Mouse (Mus musculus) hindbrain, embryonic 12.5 days (tissue): ENCODE measurements around the gene Inpp4a. TPM values are rescaled to one million over a fixed set of nuclear protein-coding genes. Genes with fewer than 3 reads are reported as not detected.

ENCODE experiments used
- ATAC-seq: fragments of 200-750 bp; cut with Nextera tagmentation; 2 replicates; pipeline ENCODE4 v1.8.0; 2017; ENCODE audit warnings: moderate TSS enrichment; ENCODE audit not compliant: low FRiP score
- H3K27ac ChIP-seq: fragments of 300-500 bp; sonication (generic); 2 replicates; pipeline ENCODE4 v1.5.1; 2016; ENCODE audit warnings: mild to moderate bottlenecking
- H3K27me3 ChIP-seq: fragments of 300-500 bp; sonication (generic); 2 replicates; pipeline ENCODE4 v1.6.1; 2016; ENCODE audit warnings: mild to moderate bottlenecking
- H3K36me3 ChIP-seq: fragments of 300-500 bp; sonication (generic); 2 replicates; pipeline ENCODE4 v1.6.1; 2016; ENCODE audit warnings: mild to moderate bottlenecking
- H3K4me1 ChIP-seq: fragments of 300-500 bp; sonication (generic); 2 replicates; pipeline ENCODE4 v1.6.1; 2016
- H3K4me2 ChIP-seq: fragments of 300-500 bp; sonication (generic); replicated peaks from 2 replicates; pipeline ENCODE4 v1.6.1; 2016; ENCODE audit warnings: mild to moderate bottlenecking
- H3K4me3 ChIP-seq: fragments of 300-500 bp; sonication (generic); 2 replicates; pipeline ENCODE4 v1.5.1; 2016; ENCODE audit warnings: mild to moderate bottlenecking
- H3K9ac ChIP-seq: fragments of 300-500 bp; sonication (generic); 2 replicates; pipeline ENCODE4 v1.6.1; 2016; ENCODE audit warnings: mild to moderate bottlenecking, moderate library complexity
- H3K9me3 ChIP-seq: fragments of 300-500 bp; sonication (generic); replicated peaks from 2 replicates; pipeline ENCODE4 v1.6.1; 2016; ENCODE audit warnings: mild to moderate bottlenecking
- WGBS: fragments of 180-500 bp; shearing (Covaris S2); methylation state at CpG from one replicate; pipeline ENCODE4 v1.1.7; 2016; 5-methylcytosine and 5-hydroxymethylcytosine counted together
- polyA plus RNA-seq: library from polyadenylated mRNA; unstranded; fragments of >200 nt; fragmentation: Nextera tagmentation; extraction: Ambion mirVana; gene quantifications from 2 replicates; pipeline ENCODE4 v1.2.1, GENCODE M21; 2016

The Inpp4a gene
- polyA plus RNA-seq, 1 experiment from 2014 or later, result 33.7 TPM

DNA sequence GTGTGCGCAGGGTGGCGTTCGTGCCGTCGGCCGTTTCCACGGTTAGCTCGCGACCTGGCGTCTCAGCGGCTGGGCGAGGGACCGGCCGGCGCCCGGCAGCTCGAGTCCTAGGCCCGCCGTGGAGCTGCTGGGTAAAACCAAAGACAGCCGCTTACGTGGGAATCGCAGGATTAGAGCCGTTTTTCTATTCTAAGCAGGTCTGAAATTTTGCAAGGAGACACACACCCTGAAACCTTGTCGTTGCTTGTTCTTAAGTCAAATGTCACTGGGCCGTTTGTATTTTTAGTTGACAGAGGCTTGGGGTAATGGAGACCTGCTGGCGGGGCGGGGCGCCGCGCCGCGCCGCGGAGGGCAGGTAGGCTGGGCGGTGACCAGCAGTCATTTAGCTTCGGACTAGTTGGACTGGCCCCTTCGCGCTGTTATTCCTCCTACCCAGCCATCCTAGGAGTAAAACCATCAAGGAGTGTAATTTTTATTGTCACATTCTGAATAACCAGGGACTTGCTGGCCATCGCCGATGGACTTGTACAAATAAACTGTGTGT, 130.7 kb downstream of the Inpp4a start:
- Histone ChIP-seq H3K27me3 (no peaks in the 10 kb centered on the region), H3K4me1 (peaks cover 22% of the 10 kb centered on the region), H3K9ac (peak overlapping the region; percentile 84), H3K9me3 (no peaks in the 10 kb centered on the region), H3K4me2 (peak overlapping the region; percentile 62), H3K4me3 (peak overlapping the region; percentile 91), H3K36me3 (peaks cover 36% of the 10 kb centered on the region), H3K27ac (peak overlapping the region; percentile 73)
- peak; percentile 33 for ATAC-seq
- 2% methylated on average over 40 of the region's 40 CpGs for WGBS

- Histone ChIP-seq H3K9ac (no peak overlapping the region), H3K4me1 (peaks cover 7% of the 10 kb centered on the region), H3K27ac (no peak overlapping the region), H3K9me3 (no peaks in the 10 kb centered on the region), H3K4me2 (no peak overlapping the region), H3K36me3 (peaks cover 65% of the 10 kb centered on the region), H3K4me3 (no peak overlapping the region), H3K27me3 (no peaks in the 10 kb centered on the region)
- ATAC-seq, result no peak
- 88% methylated on average over 3 of the region's 3 CpGs for WGBS
Measured at GRCm38 (mm10) chr1:37436419-37436818, 136.8 kb downstream of the Inpp4a start.

DNA sequence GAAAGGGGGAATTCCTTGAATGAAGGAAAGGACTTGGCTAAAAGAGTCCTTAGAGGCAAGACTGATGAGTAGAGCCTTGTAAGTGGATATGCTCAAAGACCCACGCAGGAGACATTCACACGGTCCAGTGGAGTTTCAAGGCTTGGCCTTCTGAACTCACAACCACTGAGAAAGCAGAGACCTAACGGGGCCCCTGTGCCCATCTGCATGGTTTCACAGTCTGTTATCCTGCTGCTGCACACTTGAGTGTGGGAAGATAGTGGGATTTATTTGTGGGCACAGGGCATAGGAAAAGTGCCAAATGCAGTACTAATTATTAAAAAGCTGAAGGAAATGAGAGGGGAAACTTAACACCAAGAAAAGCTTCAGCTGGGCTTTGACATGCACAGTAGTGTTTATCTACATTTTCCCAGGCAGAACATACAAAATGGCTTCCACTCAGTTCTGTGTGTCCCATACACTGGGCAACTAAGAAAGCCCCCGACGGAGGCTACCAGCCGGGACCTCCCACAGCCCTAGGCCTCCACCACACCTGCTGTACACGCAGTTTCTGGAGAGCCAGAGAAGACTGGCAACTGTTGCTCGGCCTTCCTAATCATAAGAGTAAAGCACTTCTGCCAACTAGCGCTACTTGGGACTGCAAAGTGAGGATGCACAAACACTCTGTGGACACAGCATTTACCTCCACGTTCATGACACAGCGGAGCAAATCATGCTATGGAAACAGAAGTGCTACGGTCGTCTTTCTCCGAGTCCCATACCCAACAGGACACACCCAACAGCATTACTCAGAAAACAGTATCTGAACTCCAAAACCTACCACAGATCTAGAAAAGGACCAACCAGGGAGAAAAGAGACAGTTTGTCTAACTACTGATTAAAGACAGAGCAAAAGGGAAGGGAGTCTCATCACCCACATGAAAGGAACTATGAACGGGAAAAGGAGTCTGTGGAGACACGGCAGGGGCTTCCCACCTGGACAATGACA, 143.5 kb downstream of the Inpp4a start:
- H3K4me1 ChIP-seq, result no peaks in the 10 kb centered on the region
- no peak for ATAC-seq
- no peaks in the 10 kb centered on the region for H3K9me3 ChIP-seq
- H3K27ac ChIP-seq, result no peak overlapping the region
- 93% methylated on average over 16 of the region's 16 CpGs for WGBS
- H3K36me3 ChIP-seq, result peaks cover 33% of the 10 kb centered on the region
- H3K4me2 ChIP-seq, result no peak overlapping the region
- no peaks in the 10 kb centered on the region for H3K27me3 ChIP-seq
- no peak overlapping the region for H3K4me3 ChIP-seq
- no peak overlapping the region for H3K9ac ChIP-seq

GRCm38 (mm10) chr1:37448361-37449095, 148.9 kb downstream of the Inpp4a start:
- Histone ChIP-seq H3K27ac (no peak overlapping the region), H3K4me1 (no peaks in the 10 kb centered on the region), H3K27me3 (no peaks in the 10 kb centered on the region), H3K36me3 (peaks cover 1% of the 10 kb centered on the region; the same call in 1 of the 2 replicates), H3K4me2 (no peak overlapping the region), H3K9ac (no peak overlapping the region), H3K9me3 (no peaks in the 10 kb centered on the region), H3K4me3 (no peak overlapping the region)
- WGBS, result 82% methylated on average over 10 of the region's 10 CpGs
- no peak for ATAC-seq

DNA sequence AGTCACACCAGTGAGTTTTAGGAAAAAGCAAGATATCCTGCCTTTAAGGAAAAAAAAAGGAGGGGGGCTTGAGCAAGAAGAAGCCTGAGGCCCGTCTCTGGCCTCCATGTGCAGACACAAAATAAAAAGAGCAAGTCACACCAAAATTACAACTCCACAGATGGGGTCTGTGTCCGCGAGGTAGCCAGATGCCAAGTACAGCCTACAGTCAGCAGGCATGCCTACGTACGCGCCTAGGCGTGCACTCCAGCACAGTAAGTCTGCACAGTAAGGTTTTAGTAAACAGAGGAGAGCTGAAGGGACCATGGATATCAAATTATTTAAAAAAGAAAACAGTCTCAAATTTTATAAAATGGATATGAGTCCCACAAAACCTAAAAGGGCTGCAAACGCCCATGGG, 151.6 kb downstream of the Inpp4a start:
- ATAC-seq, result no peak
- Histone ChIP-seq H3K4me3 (no peak overlapping the region), H3K9ac (no peak overlapping the region), H3K36me3 (no peaks in the 10 kb centered on the region), H3K27me3 (no peaks in the 10 kb centered on the region), H3K27ac (no peak overlapping the region), H3K4me1 (no peaks in the 10 kb centered on the region), H3K4me2 (no peak overlapping the region), H3K9me3 (no peaks in the 10 kb centered on the region)
- WGBS, result 86% methylated on average over 8 of the region's 8 CpGs

- no peaks in the 10 kb centered on the region for H3K9me3 ChIP-seq
- no peak overlapping the region for H3K27ac ChIP-seq
- H3K27me3 ChIP-seq, result no peaks in the 10 kb centered on the region
- H3K4me3 ChIP-seq, result no peak overlapping the region
- no peak overlapping the region for H3K4me2 ChIP-seq
- H3K9ac ChIP-seq, result no peak overlapping the region
- ATAC-seq, result no peak
- WGBS, result 89% methylated on average over 7 of the region's 7 CpGs
- no peaks in the 10 kb centered on the region for H3K36me3 ChIP-seq
- H3K4me1 ChIP-seq, result no peaks in the 10 kb centered on the region
Measured at GRCm38 (mm10) chr1:37457546-37457945, 157.9 kb downstream of the Inpp4a start.

Other genes starting within 250 kb of the Inpp4a start
- 0.15 TPM in 1 of 2 replicates, not detected in the other for gene Cnga3, start 85.4 kb upstream of the Inpp4a start, polyA plus RNA-seq
- 52.3 and 53.5 TPM in 2 replicates for gene Coa5, start 130.2 kb downstream of the Inpp4a start, polyA plus RNA-seq
- 113 and 114 TPM in 2 replicates for gene Unc50, start 130.3 kb downstream of the Inpp4a start, polyA plus RNA-seq
- 3.2 and 4.6 TPM in 2 replicates for gene Mgat4a, start 241.2 kb downstream of the Inpp4a start, polyA plus RNA-seq